Mouse (Mus musculus): Measurements from ENCODE around the gene Ppp1r15a. TPM values are rescaled to one million over a fixed set of nuclear protein-coding genes. Genes with fewer than 3 reads are reported as not detected.

The Ppp1r15a gene
- polyA plus RNA-seq, 1 experiment from 2014 or later = 21.9 TPM

GRCm38 (mm10) chr7:45498427-45498826 is 27.6 kb downstream of the Ppp1r15a start:
- peaks cover 22% of the 10 kb centered on the region for H3K36me3 ChIP-seq (ENCODE audit: control insufficient read depth, insufficient read depth, low read length)
- no peak overlapping the region for H3K4me3 ChIP-seq (ENCODE audit: low read depth, low read length)
- no peaks in the 10 kb centered on the region for H3K9me3 ChIP-seq (ENCODE audit: control insufficient read depth, low read length)

GRCm38 (mm10) chr7:45494548-45494947 is 31.5 kb downstream of the Ppp1r15a start:
- no peak overlapping the region for H3K4me2 ChIP-seq (ENCODE audit: low read depth, severe bottlenecking)
- H3K9me3 ChIP-seq (ENCODE audit: control insufficient read depth, low read length) = no peaks in the 10 kb centered on the region
- 88% methylated on average over 9 of the region's 9 CpGs for WGBS
- peaks cover 5% of the 10 kb centered on the region; the same call in 1 of the 2 replicates for H3K4me1 ChIP-seq (ENCODE audit: control insufficient read depth, insufficient read depth, low read length)
- peaks cover 19% of the 10 kb centered on the region for H3K36me3 ChIP-seq (ENCODE audit: control insufficient read depth, insufficient read depth, low read length)
- H3K9ac ChIP-seq (ENCODE audit: low read length) = no peak overlapping the region
- DNase-seq (ENCODE audit: low spot score) (no peak), ATAC-seq (ENCODE audit: insufficient number of reproducible peaks, low FRiP score, low TSS enrichment, low read depth) (no peak)
- H3K27me3 ChIP-seq (ENCODE audit: control insufficient read depth, insufficient read depth, low read length) = no peaks in the 10 kb centered on the region
- no peak overlapping the region for H3K4me3 ChIP-seq (ENCODE audit: low read depth, low read length)
- H3K27ac ChIP-seq (replicated peaks; ENCODE audit: low read depth, low read length) = no peak overlapping the region

More at GRCm38 (mm10) chr7:45498427-45498826, 27.6 kb downstream of the Ppp1r15a start:
- Histone ChIP-seq H3K4me1 (ENCODE audit: control insufficient read depth, insufficient read depth, low read length) (no peaks in the 10 kb centered on the region), H3K27ac (replicated peaks; ENCODE audit: low read depth, low read length) (no peak overlapping the region), H3K9ac (ENCODE audit: low read length) (no peak overlapping the region), H3K4me2 (ENCODE audit: low read depth, severe bottlenecking) (no peak overlapping the region), H3K27me3 (ENCODE audit: control insufficient read depth, insufficient read depth, low read length) (no peaks in the 10 kb centered on the region)
- DNase-seq (ENCODE audit: low spot score) (no peak), ATAC-seq (ENCODE audit: insufficient number of reproducible peaks, low FRiP score, low TSS enrichment, low read depth) (no peak)
- WGBS = 95% methylated on average over 6 of the region's 6 CpGs

GRCm38 (mm10) chr7:45492951-45493350 is 33.1 kb downstream of the Ppp1r15a start:
- DNase-seq (ENCODE audit: low spot score) = no peak
- H3K4me2 ChIP-seq (ENCODE audit: low read depth, severe bottlenecking) = no peak overlapping the region
- no peaks in the 10 kb centered on the region for H3K9me3 ChIP-seq (ENCODE audit: control insufficient read depth, low read length)
- H3K27ac ChIP-seq (replicated peaks; ENCODE audit: low read depth, low read length) = no peak overlapping the region
- H3K27me3 ChIP-seq (ENCODE audit: control insufficient read depth, insufficient read depth, low read length) = no peaks in the 10 kb centered on the region
- peaks cover 17% of the 10 kb centered on the region for H3K36me3 ChIP-seq (ENCODE audit: control insufficient read depth, insufficient read depth, low read length)
- peaks cover 10% of the 10 kb centered on the region; the same call in 1 of the 2 replicates for H3K4me1 ChIP-seq (ENCODE audit: control insufficient read depth, insufficient read depth, low read length)
- H3K4me3 ChIP-seq (ENCODE audit: low read depth, low read length) = no peak overlapping the region
- 93% methylated on average over 5 of the region's 5 CpGs for WGBS
- no peak overlapping the region for H3K9ac ChIP-seq (ENCODE audit: low read length)
- ATAC-seq (ENCODE audit: insufficient number of reproducible peaks, low FRiP score, low TSS enrichment, low read depth) = no peak

- Histone ChIP-seq H3K27me3 (ENCODE audit: control insufficient read depth, insufficient read depth, low read length) (no peaks in the 10 kb centered on the region), H3K36me3 (ENCODE audit: control insufficient read depth, insufficient read depth, low read length) (peaks cover 17% of the 10 kb centered on the region), H3K4me1 (ENCODE audit: control insufficient read depth, insufficient read depth, low read length) (peaks cover 11% of the 10 kb centered on the region; the same call in 1 of the 2 replicates), H3K27ac (replicated peaks; ENCODE audit: low read depth, low read length) (no peak overlapping the region), H3K4me3 (ENCODE audit: low read depth, low read length) (no peak overlapping the region), H3K9ac (ENCODE audit: low read length) (no peak overlapping the region), H3K9me3 (ENCODE audit: control insufficient read depth, low read length) (no peaks in the 10 kb centered on the region), H3K4me2 (ENCODE audit: low read depth, severe bottlenecking) (no peak overlapping the region)
- DNase-seq (ENCODE audit: low spot score) (no peak), ATAC-seq (ENCODE audit: insufficient number of reproducible peaks, low FRiP score, low TSS enrichment, low read depth) (no peak)
- 95% methylated on average over 8 of the region's 8 CpGs for WGBS
These were observed 33.7 kb downstream of the Ppp1r15a start for GRCm38 (mm10) chr7:45492225-45492844.

GRCm38 (mm10) chr7:45491264-45491663 is 34.8 kb downstream of the Ppp1r15a start:
- H3K4me3 ChIP-seq (ENCODE audit: low read depth, low read length) = no peak overlapping the region
- ATAC-seq (ENCODE audit: insufficient number of reproducible peaks, low FRiP score, low TSS enrichment, low read depth) = no peak
- WGBS = 25% methylated on average over 3 of the region's 3 CpGs

GRCm38 (mm10) chr7:45490822-45491221 is 35.2 kb downstream of the Ppp1r15a start:
- 21% methylated on average over 9 of the region's 9 CpGs for WGBS
- H3K9me3 ChIP-seq (ENCODE audit: control insufficient read depth, low read length) = no peaks in the 10 kb centered on the region
- no peak overlapping the region for H3K9ac ChIP-seq (ENCODE audit: low read length)
- peak overlapping the region; percentile 24; the same call in 1 of the 2 replicates for H3K4me2 ChIP-seq (ENCODE audit: low read depth, severe bottlenecking)
- no peaks in the 10 kb centered on the region for H3K27me3 ChIP-seq (ENCODE audit: control insufficient read depth, insufficient read depth, low read length)
- no peak overlapping the region for H3K4me3 ChIP-seq (ENCODE audit: low read depth, low read length)
- DNase-seq (ENCODE audit: low spot score) (peak; percentile 49), ATAC-seq (ENCODE audit: insufficient number of reproducible peaks, low FRiP score, low TSS enrichment, low read depth) (0 out of 2 replicates have a peak, but pooled peaks have one; percentile 13)
- H3K4me1 ChIP-seq (ENCODE audit: control insufficient read depth, insufficient read depth, low read length) = peaks cover 11% of the 10 kb centered on the region; the same call in 1 of the 2 replicates
- H3K27ac ChIP-seq (replicated peaks; ENCODE audit: low read depth, low read length) = no peak overlapping the region
- peaks cover 14% of the 10 kb centered on the region for H3K36me3 ChIP-seq (ENCODE audit: control insufficient read depth, insufficient read depth, low read length)

More at GRCm38 (mm10) chr7:45491264-45491663, 34.8 kb downstream of the Ppp1r15a start:
- DNase-seq (ENCODE audit: low spot score) = no peak
- Histone ChIP-seq H3K9ac (ENCODE audit: low read length) (no peak overlapping the region), H3K9me3 (ENCODE audit: control insufficient read depth, low read length) (no peaks in the 10 kb centered on the region), H3K27me3 (ENCODE audit: control insufficient read depth, insufficient read depth, low read length) (no peaks in the 10 kb centered on the region), H3K27ac (replicated peaks; ENCODE audit: low read depth, low read length) (no peak overlapping the region), H3K36me3 (ENCODE audit: control insufficient read depth, insufficient read depth, low read length) (peaks cover 17% of the 10 kb centered on the region), H3K4me1 (ENCODE audit: control insufficient read depth, insufficient read depth, low read length) (peaks cover 11% of the 10 kb centered on the region; the same call in 1 of the 2 replicates), H3K4me2 (ENCODE audit: low read depth, severe bottlenecking) (no peak overlapping the region)

GRCm38 (mm10) chr7:45489578-45489977 is 36.5 kb downstream of the Ppp1r15a start:
- no peaks in the 10 kb centered on the region for H3K9me3 ChIP-seq (ENCODE audit: control insufficient read depth, low read length)
- no peak overlapping the region for H3K4me2 ChIP-seq (ENCODE audit: low read depth, severe bottlenecking)
- H3K27ac ChIP-seq (replicated peaks; ENCODE audit: low read depth, low read length) = no peak overlapping the region
- H3K27me3 ChIP-seq (ENCODE audit: control insufficient read depth, insufficient read depth, low read length) = no peaks in the 10 kb centered on the region
- peaks cover 11% of the 10 kb centered on the region; the same call in 1 of the 2 replicates for H3K4me1 ChIP-seq (ENCODE audit: control insufficient read depth, insufficient read depth, low read length)
- no peak for DNase-seq (ENCODE audit: low spot score)
- H3K9ac ChIP-seq (ENCODE audit: low read length) = no peak overlapping the region
- ATAC-seq (ENCODE audit: insufficient number of reproducible peaks, low FRiP score, low TSS enrichment, low read depth) = no peak
- H3K36me3 ChIP-seq (ENCODE audit: control insufficient read depth, insufficient read depth, low read length) = peaks cover 11% of the 10 kb centered on the region
- H3K4me3 ChIP-seq (ENCODE audit: low read depth, low read length) = no peak overlapping the region
- 71% methylated on average over 7 of the region's 7 CpGs for WGBS

- Histone ChIP-seq H3K9me3 (ENCODE audit: control insufficient read depth, low read length) (no peaks in the 10 kb centered on the region), H3K4me2 (ENCODE audit: low read depth, severe bottlenecking) (peak within 1 kb of the TSS; percentile 57), H3K36me3 (ENCODE audit: control insufficient read depth, insufficient read depth, low read length) (peaks cover 1% of the 10 kb centered on the region; the same call in 1 of the 2 replicates), H3K27me3 (ENCODE audit: control insufficient read depth, insufficient read depth, low read length) (no peaks in the 10 kb centered on the region), H3K27ac (replicated peaks; ENCODE audit: low read depth, low read length) (peak within 1 kb of the TSS; percentile 73; the same call in 1 of the 2 replicates), H3K4me1 (ENCODE audit: control insufficient read depth, insufficient read depth, low read length) (peaks cover 11% of the 10 kb centered on the region; the same call in 1 of the 2 replicates), H3K4me3 (ENCODE audit: low read depth, low read length) (peak within 1 kb of the TSS; percentile 41), H3K9ac (ENCODE audit: low read length) (peak within 1 kb of the TSS; percentile 70)
- DNase-seq (ENCODE audit: low spot score) (peak; percentile 72), ATAC-seq (ENCODE audit: insufficient number of reproducible peaks, low FRiP score, low TSS enrichment, low read depth) (peak; percentile 48)
- WGBS = 8% methylated on average over 36 of the region's 38 CpGs
These were observed 37.5 kb downstream of the Ppp1r15a start, which contains the start of gene Dhdh for GRCm38 (mm10) chr7:45488293-45489204. Gene Dhdh (minus strand): TSS chr7:45488805.

Data from limb, embryonic 11.5 days (tissue).